Mouse (Mus musculus) ovary, adult 10 weeks (tissue): ENCODE results near the gene Gm597. TPM values are rescaled to one million over a fixed set of nuclear protein-coding genes. Genes with fewer than 3 reads are reported as not detected.

Experiments
- polyA plus RNA-seq: library from polyadenylated mRNA; stranded (reverse); fragments of 350-450 nt; fragmentation: Illumina TruSeq; extraction: RNeasy Lipid Tissue Mini Kit (QIAGEN cat#74804); gene quantifications from one replicate; pipeline ENCODE4 v1.2.3, GENCODE M21; 2014

The Gm597 gene
- polyA plus RNA-seq = not detected

GRCm38 (mm10) chr1:28780152-28780551 lies at the start of gene Gm597:
Gene Gm597 (minus strand): TSS chr1:28780252.

